Mouse (Mus musculus) ovary, adult 2 months (tissue): ENCODE data around the gene Poln. TPM values are rescaled to one million over a fixed set of nuclear protein-coding genes. Genes with fewer than 3 reads are reported as not detected.

Source experiments
- polyA plus RNA-seq: library from polyadenylated mRNA; depleted of rRNA; stranded (reverse); fragments of >200 nt; gene quantifications from 2 replicates; pipeline ENCODE4 v1.2.3, GENCODE M21; 2012; rRNA removed

Poln gene
- 1.1 and 3.1 TPM in 2 replicates for polyA plus RNA-seq

DNA sequence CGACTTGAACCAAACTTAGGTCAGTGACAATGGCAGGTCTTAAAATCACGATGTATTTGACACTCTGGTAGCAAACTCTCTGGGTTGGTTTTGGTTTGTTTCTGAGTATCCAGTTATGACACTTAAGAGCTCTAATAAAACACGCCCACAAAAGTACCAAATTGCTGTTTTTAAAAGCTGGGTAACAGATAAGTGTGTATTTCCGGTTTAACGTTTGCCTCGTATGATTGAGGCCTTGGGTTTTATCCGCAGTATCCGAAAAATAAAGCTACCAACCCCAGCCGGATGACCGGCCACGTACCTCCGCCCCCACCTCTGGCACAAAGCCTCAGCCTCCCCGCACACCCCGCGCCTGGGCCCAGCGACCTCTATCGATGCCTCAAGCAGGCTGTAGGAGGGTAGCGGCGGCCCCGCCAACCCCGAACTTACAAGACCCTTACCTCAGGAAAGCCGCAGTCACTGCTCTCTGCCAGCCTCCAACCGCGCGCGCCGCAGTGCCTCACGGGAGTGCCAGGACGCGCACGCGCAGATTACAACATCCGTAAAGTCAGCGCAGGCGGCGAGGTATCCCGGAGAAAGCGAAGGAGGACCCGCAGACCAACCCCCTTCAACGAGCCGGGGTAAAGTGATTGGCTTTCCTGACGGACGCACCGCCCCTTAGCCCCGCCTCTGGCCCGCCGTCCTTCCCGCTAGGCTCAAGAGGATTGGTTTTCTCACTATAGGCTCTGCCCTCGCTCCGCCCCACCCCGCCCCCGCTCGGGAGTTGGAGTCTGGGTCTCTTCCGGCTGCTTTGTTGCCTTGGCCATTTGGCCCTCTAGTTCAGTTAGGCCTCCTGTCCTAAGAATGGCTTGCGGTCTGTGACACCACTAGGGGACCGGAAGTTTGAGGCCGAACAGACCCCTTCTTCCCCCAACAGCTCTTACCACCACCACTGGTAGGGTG is at the start of gene Poln, which contains the start of gene Haus3:
TSS of gene Poln (minus strand) at position 499 of the 942 bp plus-strand sequence.
TSS of gene Haus3 (minus strand) at position 578 of the 942 bp plus-strand sequence.

DNA sequence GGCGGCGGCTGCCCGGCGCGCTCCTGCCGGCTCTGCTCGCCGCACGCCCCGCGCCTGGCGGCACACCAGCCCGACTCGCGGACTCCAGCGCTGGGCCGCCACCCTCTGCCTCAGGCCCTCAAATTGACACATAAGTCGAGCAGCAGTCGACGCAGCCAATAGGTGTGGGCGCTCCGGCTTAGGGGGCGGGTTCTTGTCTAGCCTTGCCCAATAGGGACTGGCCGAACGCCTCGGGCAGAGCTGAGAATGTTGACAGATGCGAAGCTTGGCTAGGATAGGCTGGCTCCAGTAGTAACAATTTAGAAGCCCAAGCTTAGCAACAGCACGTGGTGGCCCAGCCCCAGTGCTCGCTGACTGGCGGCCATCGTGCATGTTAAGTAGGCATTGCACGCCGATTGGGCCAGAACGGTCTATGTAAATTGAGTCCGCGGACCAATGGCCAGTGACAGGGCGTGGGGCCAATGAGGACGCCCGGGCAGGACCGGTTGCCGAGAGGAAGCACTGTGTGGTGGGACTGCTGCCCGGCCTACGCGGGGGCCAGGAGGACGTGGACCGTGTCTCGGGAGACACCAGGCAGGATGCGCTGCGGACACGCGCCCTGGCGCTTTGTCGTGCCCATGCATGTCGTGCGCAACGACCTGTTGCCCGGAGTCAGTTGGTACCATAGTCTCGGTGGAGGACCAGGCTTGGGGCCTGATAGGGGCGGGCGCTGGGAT is 18.5 kb upstream of the Poln start, which contains the start of gene Mxd4:
TSS of gene Mxd4 (minus strand) at position 120 of the 716 bp plus-strand sequence.

DNA sequence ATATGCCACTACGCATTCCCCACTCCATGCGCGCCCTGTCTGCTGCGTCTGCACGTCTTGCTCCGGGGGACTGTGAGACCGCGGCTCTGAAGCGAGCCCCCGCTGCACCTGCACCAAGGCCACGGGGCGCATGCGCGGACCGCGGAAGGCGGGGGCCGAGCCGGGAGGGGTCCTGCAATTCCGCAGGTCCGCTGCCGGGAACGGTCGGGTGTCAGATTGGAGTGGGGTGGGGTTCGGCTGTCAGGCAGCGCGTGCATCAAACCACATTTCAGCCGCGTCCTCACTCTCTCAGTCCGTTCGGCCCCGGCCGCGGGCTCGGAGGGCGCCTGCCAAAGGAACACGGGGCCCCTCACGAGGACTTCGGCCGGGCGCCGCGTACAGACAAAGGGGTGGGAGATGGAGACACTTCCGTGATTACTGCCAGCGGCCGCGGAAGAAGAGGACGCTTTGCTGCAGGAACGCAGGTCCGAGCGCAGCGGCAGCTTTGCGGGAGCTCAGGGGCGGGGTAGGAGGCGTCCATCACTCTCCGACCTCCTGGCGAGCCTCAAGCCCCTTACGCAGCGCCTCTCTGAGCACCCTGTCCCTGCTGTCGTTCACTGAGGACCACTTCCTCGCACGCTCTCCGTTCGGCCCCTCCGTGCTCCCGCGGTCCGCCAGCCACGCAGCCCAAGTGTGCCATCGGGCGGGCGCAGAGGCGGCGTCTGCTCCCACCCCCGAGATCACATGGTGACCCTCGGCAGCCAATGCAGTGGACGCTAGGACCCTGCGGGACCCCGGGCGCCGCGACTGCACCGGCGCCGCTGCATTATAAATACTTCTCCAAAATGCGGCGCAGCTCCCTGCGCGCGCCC is 173.2 kb downstream of the Poln start, which contains the start of gene Nat8l:
TSS of gene Nat8l (plus strand) at position 142 of the 851 bp plus-strand sequence.

GRCm38 (mm10) chr5:33983309-33984121 is 185.7 kb downstream of the Poln start, which contains the start of gene Gm1673:
Gm1673 (plus strand) TSS chr5:33983433.

Other genes starting within 250 kb of the Poln start
- 55.4 and 59.9 TPM in 2 replicates for gene Nelfa, start 233.0 kb downstream of the Poln start, polyA plus RNA-seq
- 175 and 224 TPM in 2 replicates for gene Gm1673, start 186.0 kb downstream of the Poln start, polyA plus RNA-seq
- gene Nat8l, start 173.5 kb downstream of the Poln start, polyA plus RNA-seq = 6.7 and 8.1 TPM in 2 replicates
- gene Haus3, start 79 bp upstream of the Poln start, polyA plus RNA-seq = 0.28 and 0.30 TPM in 2 replicates
- gene Mxd4, start 18.3 kb upstream of the Poln start, polyA plus RNA-seq = 342 and 461 TPM in 2 replicates
- gene Zfyve28, start 119.0 kb upstream of the Poln start, polyA plus RNA-seq = 2.8 and 3.0 TPM in 2 replicates
- 1.5 and 1.6 TPM in 2 replicates for gene Cfap99, start 119.2 kb upstream of the Poln start, polyA plus RNA-seq
- gene Rnf4, start 166.8 kb upstream of the Poln start, polyA plus RNA-seq = 63.2 and 85.7 TPM in 2 replicates
- 38.3 and 59.7 TPM in 2 replicates for gene Fam193a, start 200.5 kb upstream of the Poln start, polyA plus RNA-seq